8 mouse cellular contexts compared by ENCODE assay signal in genomic region chr16:30745598-30746181, GRCm38 (mm10).
A peak's percentile ranks its signal among the peaks of the same experiment; 100 is the strongest.
DNase-seq lines count a peak whose midpoint lies in the region; ATAC-seq and TF ChIP-seq lines count a peak whose summit lies in the region.

No protein-coding gene starts in this region.

- H3K4me3 ChIP-seq in heart, embryonic 12.5 days, result no peak overlapping the region
- no peak overlapping the region for H3K4me3 ChIP-seq in heart, adult 2 months
- H3K4me3 ChIP-seq in kidney, postnatal 0 days (replicated peaks; ENCODE audit: low read depth, low read length), result no peak overlapping the region
- H3K4me3 ChIP-seq in lung, embryonic 14.5 days (ENCODE audit: low read depth, low read length), result no peak overlapping the region

- no peaks in the 10 kb centered on the region for H3K27me3 ChIP-seq in heart, embryonic 12.5 days (replicated peaks)
- no peaks in the 10 kb centered on the region for H3K27me3 ChIP-seq in heart, adult 2 months (ENCODE audit: control insufficient read depth, insufficient read depth, low read length)
- no peaks in the 10 kb centered on the region for H3K27me3 ChIP-seq in kidney, postnatal 0 days (ENCODE audit: insufficient read depth, low read length)
- H3K27me3 ChIP-seq in lung, embryonic 14.5 days (ENCODE audit: insufficient read depth, low read length), result no peaks in the 10 kb centered on the region

- H3K79me2 ChIP-seq in heart, adult 2 months (replicated peaks; ENCODE audit: control insufficient read depth, insufficient read depth, low read length), result no peaks in the 10 kb centered on the region

- DNase-seq in heart, adult 11 months, result peak; percentile 97
- DNase-seq in cerebellum, adult 8-10 months, result peak; percentile 25
- DNase-seq in heart, adult 2 months, result peak; percentile 56 to 68
- peak; percentile 40 for DNase-seq in kidney, postnatal 0 days (ENCODE audit: low spot score)
- peak; percentile 46 for DNase-seq in lung, embryonic 14.5 days
- no peak for DNase-seq in spleen, postnatal 10 days (ENCODE audit: low spot score in 2 of 2)
- DNase-seq in urinary bladder, postnatal 4 days (ENCODE audit: low spot score in 2 of 2), result no peak

- ATAC-seq in heart, embryonic 12.5 days (ENCODE audit: insufficient number of reproducible peaks, low FRiP score), result no peak
- ATAC-seq in kidney, postnatal 0 days (replicated peaks; ENCODE audit: low FRiP score, low read depth), result peak; percentile 43; the same call in 1 of the 2 replicates
- no peak for ATAC-seq in lung, embryonic 14.5 days (ENCODE audit: insufficient read depth)

- no peaks in the 10 kb centered on the region for H3K36me3 ChIP-seq in heart, embryonic 12.5 days
- no peaks in the 10 kb centered on the region for H3K36me3 ChIP-seq in heart, adult 2 months (ENCODE audit: control insufficient read depth, insufficient read depth, low read length)
- no peaks in the 10 kb centered on the region for H3K36me3 ChIP-seq in kidney, postnatal 0 days (ENCODE audit: insufficient read depth, low read length)
- H3K36me3 ChIP-seq in lung, embryonic 14.5 days (ENCODE audit: insufficient read depth), result no peaks in the 10 kb centered on the region

- intact Hi-C loops in heart, adult 2 months (cut with DNase I), result no loop called here

- no peak overlapping the region for H3K27ac ChIP-seq in heart, embryonic 12.5 days (ENCODE audit: poor library complexity, severe bottlenecking)
- H3K27ac ChIP-seq in heart, adult 2 months, result peak overlapping the region; percentile 73
- H3K27ac ChIP-seq in kidney, postnatal 0 days, result peak overlapping the region; percentile 65
- H3K27ac ChIP-seq in lung, embryonic 14.5 days (ENCODE audit: low read depth), result no peak overlapping the region

- H3K9ac ChIP-seq in heart, embryonic 12.5 days, result no peak overlapping the region
- H3K9ac ChIP-seq in heart, adult 2 months (ENCODE audit: low read depth, low read length), result no peak overlapping the region
- H3K9ac ChIP-seq in kidney, postnatal 0 days (ENCODE audit: low read depth, low read length), result no peak overlapping the region; the same call in 1 of the 2 replicates
- H3K9ac ChIP-seq in lung, embryonic 14.5 days, result no peak overlapping the region

- no peaks in the 10 kb centered on the region for H3K9me3 ChIP-seq in heart, embryonic 12.5 days (replicated peaks)
- H3K9me3 ChIP-seq in kidney, postnatal 0 days (replicated peaks; ENCODE audit: low read length), result no peaks in the 10 kb centered on the region
- H3K9me3 ChIP-seq in lung, embryonic 14.5 days (ENCODE audit: low read depth, low read length), result no peaks in the 10 kb centered on the region

- no peak for TF ChIP-seq EP300 in heart, adult 2 months (IDR thresholded peaks at IDR 0.05; ENCODE audit: insufficient read depth, low read depth, low read length)

- no peak for TF ChIP-seq POLR2A in heart, adult 2 months (IDR thresholded peaks at IDR 0.05; ENCODE audit: insufficient read depth, low read depth, low read length)

- WGBS in heart, embryonic 12.5 days, result 41% methylated on average over 11 of the region's 11 CpGs
- 45% methylated on average over 11 of the region's 11 CpGs for WGBS in heart, adult 2 months
- 25% methylated on average over 11 of the region's 11 CpGs for WGBS in kidney, postnatal 0 days
- 28% methylated on average over 11 of the region's 11 CpGs for WGBS in lung, embryonic 14.5 days

- peaks cover 16% of the 10 kb centered on the region for H3K4me1 ChIP-seq in heart, embryonic 12.5 days (replicated peaks)
- H3K4me1 ChIP-seq in heart, adult 2 months (ENCODE audit: control insufficient read depth, insufficient read depth, low read length), result peaks cover 11% of the 10 kb centered on the region
- H3K4me1 ChIP-seq in kidney, postnatal 0 days (replicated peaks; ENCODE audit: insufficient read depth, low read length), result 0 out of 2 replicates have a peak, but pooled peaks cover 19% of the 10 kb centered on the region
- H3K4me1 ChIP-seq in lung, embryonic 14.5 days (ENCODE audit: insufficient read depth), result no peaks in the 10 kb centered on the region; the same call in 1 of the 2 replicates

- peak; percentile 22; the same call in 1 of the 2 replicates for TF ChIP-seq CTCF in heart, adult 2 months (IDR thresholded peaks at IDR 0.05)
- TF ChIP-seq CTCF in kidney, postnatal 0 days (IDR thresholded peaks at IDR 0.05; ENCODE audit: low read depth), result 0 out of 2 replicates have a peak, but pooled peaks have one; percentile 8
- no peak for TF ChIP-seq CTCF in lung, embryonic 14.5 days (IDR thresholded peaks at IDR 0.05; ENCODE audit: low read depth)

- no peak overlapping the region for H3K4me2 ChIP-seq in heart, embryonic 12.5 days
- H3K4me2 ChIP-seq in kidney, postnatal 0 days (ENCODE audit: low read length), result no peak overlapping the region
- no peak overlapping the region for H3K4me2 ChIP-seq in lung, embryonic 14.5 days

Comparison
In these comparisons a context has a peak if more than half of its experiments do, and no peak if none do; other contexts are left out.
1. H3K27ac ChIP-seq: peak in heart, adult 2 months (single experiment) and kidney, postnatal 0 days (single experiment); none in heart, embryonic 12.5 days (single experiment) and lung, embryonic 14.5 days (single experiment).
2. DNase-seq: peak in heart, adult 11 months (single experiment), cerebellum, adult 8-10 months (single experiment), heart, adult 2 months (2 of 2), kidney, postnatal 0 days (single experiment) and lung, embryonic 14.5 days (single experiment); none in spleen, postnatal 10 days (0 of 2) and urinary bladder, postnatal 4 days (0 of 2).